Comparison of ENCODE assay signal across 8 mouse cellular contexts in the genomic region with DNA sequence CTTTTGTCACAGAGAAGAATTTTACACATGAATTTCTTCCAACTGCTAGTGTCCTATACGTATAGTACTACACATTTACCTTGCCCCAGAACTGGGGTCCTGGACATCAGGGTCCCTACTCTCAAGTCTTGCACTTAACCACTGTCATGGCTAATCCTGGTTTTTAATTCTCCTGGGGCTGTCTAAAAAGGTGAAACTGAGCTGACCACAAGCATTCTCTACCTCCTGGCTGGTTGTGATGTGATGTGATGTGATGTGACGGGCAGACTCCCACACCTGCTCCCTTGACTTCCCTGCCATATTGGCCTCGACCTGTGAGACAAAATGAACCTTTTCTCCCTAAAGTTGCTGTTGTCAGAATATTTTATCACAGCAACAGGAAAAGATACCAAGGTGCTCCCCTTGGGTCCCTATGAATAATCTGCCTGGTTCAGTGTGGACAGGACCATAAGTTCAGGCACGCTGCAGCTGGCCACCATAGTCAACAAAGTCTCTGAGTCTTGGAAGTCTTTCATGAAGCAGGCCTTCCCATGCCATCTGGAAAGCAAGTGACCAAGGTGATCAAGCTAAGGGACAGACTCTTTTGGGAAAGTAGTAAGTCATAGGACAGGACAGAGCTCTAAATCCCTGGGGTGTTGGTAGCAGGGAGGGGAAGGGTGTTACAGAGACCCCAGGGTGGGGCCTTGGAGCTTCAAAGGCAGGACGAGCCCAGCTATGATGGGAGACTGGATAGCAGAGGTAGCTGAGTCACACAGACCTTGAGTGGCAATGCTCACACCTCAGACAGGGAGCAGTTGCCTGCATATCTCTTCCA. TPM values are rescaled to one million over a fixed set of nuclear protein-coding genes. Genes with fewer than 3 reads are reported as not detected.
DNase-seq lines count a peak whose midpoint lies in the region; ATAC-seq and TF ChIP-seq lines count a peak whose summit lies in the region.

No protein-coding gene starts in this region.

- H3K27ac ChIP-seq in kidney, embryonic 15.5 days: peak overlapping the region; percentile 98
- H3K27ac ChIP-seq in hindbrain, postnatal 0 days: peak overlapping the region; percentile 93
- peak overlapping the region; percentile 95 for H3K27ac ChIP-seq in midbrain, embryonic 16.5 days (ENCODE audit: low read length)

- H3K36me3 ChIP-seq in kidney, embryonic 15.5 days: no peaks in the 10 kb centered on the region
- H3K36me3 ChIP-seq in hindbrain, postnatal 0 days (ENCODE audit: insufficient read depth, low read length): no peaks in the 10 kb centered on the region
- no peaks in the 10 kb centered on the region for H3K36me3 ChIP-seq in midbrain, embryonic 16.5 days (ENCODE audit: control insufficient read depth, insufficient read depth, low read length)

- H3K27me3 ChIP-seq in kidney, embryonic 15.5 days: no peaks in the 10 kb centered on the region
- no peaks in the 10 kb centered on the region for H3K27me3 ChIP-seq in hindbrain, postnatal 0 days (ENCODE audit: insufficient read depth, low read length)
- no peaks in the 10 kb centered on the region for H3K27me3 ChIP-seq in midbrain, embryonic 16.5 days (ENCODE audit: control insufficient read depth, insufficient read depth, low read depth, low read length)

- DNase-seq in kidney, postnatal 14 days: no peak
- DNase-seq in cerebellum, postnatal 25 days: peak; percentile 24 to 27
- no peak for DNase-seq in hindbrain, postnatal 0 days (ENCODE audit: low spot score)
- no peak for DNase-seq in ovary, adult 18-20 months (ENCODE audit: low spot score)
- no peak for DNase-seq in right cerebral cortex, postnatal 4 days

- H3K4me2 ChIP-seq in kidney, embryonic 15.5 days: peak overlapping the region; percentile 78
- peak overlapping the region; percentile 41 for H3K4me2 ChIP-seq in hindbrain, postnatal 0 days (ENCODE audit: low read depth, low read length)
- H3K4me2 ChIP-seq in midbrain, embryonic 16.5 days (ENCODE audit: low read length): peak overlapping the region; percentile 55

- ATAC-seq in kidney, embryonic 15.5 days (replicated peaks; ENCODE audit: low FRiP score): no peak
- ATAC-seq in hindbrain, postnatal 0 days: no peak
- ATAC-seq in midbrain, embryonic 16.5 days: no peak; the same call in 1 of the 2 replicates
- ATAC-seq in erythroid progenitor cell, adult 5-6 weeks (replicated peaks; ENCODE audit: low FRiP score, poor library complexity, severe bottlenecking): no peak

- no peak for TF ChIP-seq CTCF in hindbrain, postnatal 0 days (IDR thresholded peaks at IDR 0.05; ENCODE audit: low read depth)

- peak overlapping the region; percentile 92 for H3K4me3 ChIP-seq in kidney, embryonic 15.5 days (replicated peaks)
- peak overlapping the region; percentile 74 for H3K4me3 ChIP-seq in hindbrain, postnatal 0 days (ENCODE audit: low read length)
- peak overlapping the region; percentile 87 for H3K4me3 ChIP-seq in midbrain, embryonic 16.5 days (ENCODE audit: low read depth, low read length)

- H3K9me3 ChIP-seq in kidney, embryonic 15.5 days (replicated peaks): no peaks in the 10 kb centered on the region
- H3K9me3 ChIP-seq in hindbrain, postnatal 0 days (ENCODE audit: low read length): no peaks in the 10 kb centered on the region
- no peaks in the 10 kb centered on the region for H3K9me3 ChIP-seq in midbrain, embryonic 16.5 days (replicated peaks; ENCODE audit: control insufficient read depth, low read length, poor library complexity, severe bottlenecking)

- peaks cover 30% of the 10 kb centered on the region for H3K4me1 ChIP-seq in kidney, embryonic 15.5 days
- peaks cover 20% of the 10 kb centered on the region for H3K4me1 ChIP-seq in hindbrain, postnatal 0 days (ENCODE audit: insufficient read depth, low read length)
- peaks cover 21% of the 10 kb centered on the region for H3K4me1 ChIP-seq in midbrain, embryonic 16.5 days (ENCODE audit: control insufficient read depth, insufficient read depth, low read length)

- WGBS in kidney, embryonic 15.5 days: 69% methylated on average over 5 of the region's 5 CpGs
- WGBS in hindbrain, postnatal 0 days: 73% methylated on average over 5 of the region's 5 CpGs
- 73% methylated on average over 5 of the region's 5 CpGs for WGBS in midbrain, embryonic 16.5 days

- no peak overlapping the region for H3K9ac ChIP-seq in kidney, embryonic 15.5 days
- no peak overlapping the region for H3K9ac ChIP-seq in hindbrain, postnatal 0 days (replicated peaks; ENCODE audit: low read length)
- H3K9ac ChIP-seq in midbrain, embryonic 16.5 days (ENCODE audit: low read depth, low read length): peak overlapping the region; percentile 45

RNA-seq across cellular contexts. Expression of gene Ppp6r3, which starts 1.1 kb away (rescaled TPM):
- 62.1 and 66.9 TPM in 2 replicates for polyA plus RNA-seq in kidney, embryonic 15.5 days (2015; fragmentation: Nextera tagmentation; extraction: Ambion mirVana)
- total RNA-seq in hindbrain, postnatal 0 days (2014; rRNA removed): 81.7 and 97.8 TPM in 2 replicates
- polyA plus RNA-seq in hindbrain, postnatal 0 days (2015; fragmentation: Nextera tagmentation; extraction: Ambion mirVana): 31.0 and 32.0 TPM in 2 replicates
- polyA plus RNA-seq in midbrain, embryonic 16.5 days (2015; fragmentation: Nextera tagmentation; extraction: Ambion mirVana): 56.9 and 60.2 TPM in 2 replicates
- total RNA-seq in erythroid progenitor cell, adult 5-6 weeks (2015; ENCODE audit: low replicate concordance): 117 and 121 TPM in 2 replicates
- total RNA-seq in erythroid progenitor cell, adult 5-6 weeks (2017; ENCODE audit: low replicate concordance): 142 and 208 TPM in 2 replicates

Comparison
In these comparisons a context has a peak if more than half of its experiments do, and no peak if none do; other contexts are left out.
1. DNase-seq: peak in cerebellum, postnatal 25 days (2 of 2); none in kidney, postnatal 14 days (single experiment), hindbrain, postnatal 0 days (single experiment), ovary, adult 18-20 months (single experiment) and right cerebral cortex, postnatal 4 days (single experiment).
2. Peak in every context shown above with its lines, with median percentiles within 50 percentile points of each other: H3K27ac ChIP-seq, H3K4me2 ChIP-seq and H3K4me3 ChIP-seq.